Mouse (Mus musculus): ENCODE measurements at regions not wholly inside any gene's neighbourhood (a gene's known extent, or its start where the extent isn't known, plus 50 kb on each side); places are given as distances from the start of the nearest gene placed in this dataset.

DNA sequence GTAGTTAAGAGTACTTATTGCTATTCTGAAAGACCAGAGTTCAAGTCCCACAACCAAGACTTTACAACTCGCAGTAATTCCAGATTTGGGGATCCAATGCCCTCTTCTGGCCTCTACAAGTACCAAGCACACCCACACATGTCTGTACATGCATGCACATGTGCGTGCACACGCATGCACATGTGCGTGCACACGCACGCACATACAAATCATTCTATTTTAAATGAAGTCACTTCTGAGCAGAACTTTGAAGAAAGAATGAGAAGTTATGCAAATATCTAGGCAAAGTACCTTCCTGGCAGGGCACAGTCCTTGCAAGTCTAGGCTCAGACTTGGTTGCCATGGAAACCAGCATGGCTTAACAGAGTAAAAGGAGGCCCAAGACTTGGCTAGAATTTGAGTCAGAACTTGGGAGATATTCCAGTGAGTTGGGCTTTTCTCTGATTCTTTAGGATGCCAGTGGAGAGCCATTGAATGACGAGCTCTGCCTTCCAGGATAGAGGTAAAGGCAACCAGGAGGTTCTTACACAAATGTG is 265.4 kb upstream of the Atp2b1 start:
- in situ Hi-C loops (cut with MboI, MseI) = loop anchor here (5.0 kb wide), 1 partner anchor 49 kb away; no protein-coding TSS in a partner anchor

DNA sequence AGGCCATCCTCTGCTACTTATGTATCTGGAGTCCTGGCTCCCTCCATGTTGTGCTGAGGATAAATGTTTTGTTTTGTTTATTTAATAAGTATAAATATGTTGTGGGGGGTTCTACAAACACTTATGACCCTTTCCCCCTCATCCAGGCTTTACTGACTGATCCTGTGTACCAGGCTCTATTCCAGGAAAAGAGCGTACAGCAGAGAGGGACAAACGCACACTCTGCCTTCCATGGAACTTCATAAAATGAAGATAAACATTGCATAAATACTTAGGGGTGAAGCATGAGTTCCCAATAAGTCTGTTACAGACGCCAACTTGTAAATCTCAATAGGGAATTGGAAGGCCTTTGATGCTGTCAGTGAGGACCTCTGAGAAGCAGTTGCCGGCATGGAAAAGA is 263.7 kb upstream of the Atp2b1 start:
- in situ Hi-C loops (cut with MboI, MseI) = no loop called here

DNA sequence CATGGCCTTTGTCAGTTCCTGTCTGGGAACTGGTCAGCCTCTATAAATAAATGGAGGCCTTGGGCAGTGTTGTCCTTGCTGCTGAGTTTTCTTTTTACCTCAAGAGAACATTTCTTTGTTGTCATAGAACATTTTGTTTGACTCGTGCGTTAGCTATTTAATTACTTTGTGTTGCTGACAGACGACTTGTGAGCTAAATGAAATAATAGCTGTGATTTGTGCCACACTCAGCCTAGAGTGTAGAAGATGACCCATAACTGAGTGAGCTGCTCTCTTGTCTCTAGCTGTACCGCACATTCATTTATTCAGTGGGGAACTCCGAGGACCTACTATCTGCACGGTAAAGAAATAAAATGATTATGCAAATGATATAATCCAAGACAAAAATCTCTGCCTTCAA is 263.1 kb upstream of the Atp2b1 start:
- in situ Hi-C loops (cut with MboI, MseI) = no loop called here

DNA sequence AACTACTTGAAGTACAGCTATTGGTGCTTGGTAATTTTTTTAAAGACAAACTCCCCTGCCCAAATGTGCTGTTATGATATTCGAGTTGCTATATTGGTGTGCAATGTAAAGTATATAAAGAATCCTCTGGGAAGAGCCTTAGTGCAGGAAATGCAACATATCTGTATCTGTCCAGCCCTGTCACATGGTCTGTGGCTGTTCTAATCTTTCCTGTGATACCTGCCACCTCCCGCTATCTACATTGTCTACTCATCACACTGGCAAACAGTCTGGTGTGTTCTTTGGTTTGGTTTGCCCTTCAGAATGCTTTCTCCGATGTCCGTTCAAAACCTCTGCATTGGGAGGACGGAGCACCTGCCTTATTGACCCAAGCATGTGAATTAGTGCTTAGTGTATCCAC is 262.6 kb upstream of the Atp2b1 start:
- in situ Hi-C loops (cut with MboI, MseI) = no loop called here

DNA sequence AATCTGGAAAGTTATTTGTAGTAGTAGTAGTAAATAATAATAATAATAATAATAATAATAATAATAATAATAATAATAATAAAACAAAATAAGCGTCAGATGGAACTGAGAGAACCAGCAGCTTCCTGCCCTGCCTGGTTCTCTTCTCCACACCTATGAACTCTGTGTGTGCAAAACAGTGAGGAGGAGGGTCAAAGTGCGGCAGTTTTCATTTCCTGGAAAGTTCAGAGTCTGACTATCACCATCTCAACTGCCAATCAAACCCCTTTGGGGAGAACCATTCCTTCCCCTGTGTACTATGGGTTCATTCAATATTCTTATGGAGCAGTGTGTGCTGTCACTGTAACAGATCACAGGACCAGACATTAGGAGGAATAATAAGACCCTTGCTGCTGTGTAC is 262.1 kb upstream of the Atp2b1 start:
- in situ Hi-C loops (cut with MboI, MseI) = no loop called here

DNA sequence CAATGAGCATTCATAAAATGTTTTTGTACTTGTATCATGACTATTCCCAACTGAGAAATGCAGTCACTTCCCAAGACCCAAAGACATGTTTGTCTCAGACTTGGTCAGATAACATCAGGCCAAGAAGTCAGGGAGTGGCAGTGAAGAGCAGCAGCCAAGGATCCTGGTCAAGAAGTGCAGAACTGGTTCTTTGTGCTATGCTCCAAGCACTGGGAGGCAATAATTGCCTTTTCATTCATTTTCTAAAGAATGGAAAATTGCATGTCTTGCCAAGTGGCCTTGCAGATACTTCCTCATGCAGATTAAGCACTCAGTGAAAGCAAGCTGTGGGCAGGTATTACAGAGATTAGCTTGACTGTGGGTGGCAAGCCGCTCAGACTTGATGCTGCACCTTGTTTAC is 253.5 kb upstream of the Atp2b1 start:
- in situ Hi-C loops (cut with MboI, MseI) = no loop called here

DNA sequence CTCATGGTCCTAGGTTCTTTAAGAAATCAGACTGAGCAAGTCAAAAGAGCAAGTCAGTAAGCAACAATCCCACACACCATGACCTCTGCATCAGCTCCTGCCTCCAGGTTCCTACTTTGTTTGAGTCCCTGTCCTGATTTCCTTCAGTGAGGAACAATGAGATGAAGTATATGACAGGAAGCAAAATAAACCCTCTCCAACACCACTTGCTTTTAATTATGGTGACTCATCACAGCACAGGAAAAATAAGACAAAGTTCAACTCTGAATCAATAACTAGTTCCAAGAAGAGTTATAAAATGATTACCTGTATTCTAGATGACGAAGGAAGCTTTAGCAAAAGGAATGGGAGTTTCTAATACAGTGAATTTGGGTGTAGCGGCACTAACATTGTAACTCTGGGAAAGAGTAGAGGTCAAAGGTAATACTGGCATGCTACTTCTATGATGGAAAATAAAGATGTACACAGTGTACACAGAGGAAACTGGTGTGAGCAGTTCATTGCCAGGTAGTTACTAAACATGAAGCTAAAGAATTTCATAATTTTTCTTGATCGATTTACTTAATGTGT is 248.2 kb upstream of the Atp2b1 start:
- in situ Hi-C loops (cut with MboI, MseI) = no loop called here

DNA sequence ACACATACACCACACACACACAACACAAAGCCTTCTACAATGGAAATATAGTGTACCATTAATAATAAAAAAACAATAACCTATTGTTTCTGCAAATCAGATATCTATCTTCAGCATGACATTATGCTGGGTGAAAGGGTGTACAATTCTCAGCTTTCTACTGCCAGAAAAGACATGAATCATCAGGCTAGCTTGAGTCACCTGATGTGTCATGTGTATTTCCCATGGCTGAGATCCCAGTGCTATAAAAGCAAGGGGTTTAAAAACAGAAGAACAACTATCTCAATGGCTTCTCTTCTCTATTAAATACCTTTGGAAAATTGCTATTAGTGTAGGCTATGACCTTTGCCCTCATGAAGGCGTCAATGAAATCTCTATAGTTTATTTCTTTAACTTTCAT is 246.5 kb upstream of the Atp2b1 start:
- in situ Hi-C loops (cut with MboI, MseI) = no loop called here

DNA sequence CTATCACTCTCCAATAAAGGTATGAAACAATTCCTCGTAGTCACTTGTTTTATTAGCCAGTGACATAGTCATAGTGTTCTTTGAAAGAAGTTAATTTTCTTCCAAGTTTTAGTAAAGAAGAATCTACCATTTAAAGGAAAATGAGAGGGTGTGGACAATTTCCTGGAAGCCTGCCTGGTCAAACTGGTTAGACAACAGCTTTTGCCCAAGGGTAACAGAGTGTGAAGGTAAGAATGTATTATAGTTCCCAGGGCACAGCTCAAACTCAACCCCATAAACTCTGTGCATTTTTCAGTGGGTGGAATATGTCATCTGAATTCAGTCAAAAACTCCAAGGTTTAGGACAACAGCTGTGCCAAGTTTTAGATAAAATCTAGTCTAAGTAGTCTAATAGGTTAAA is 240.1 kb upstream of the Atp2b1 start:
- in situ Hi-C loops (cut with MboI, MseI) = no loop called here

DNA sequence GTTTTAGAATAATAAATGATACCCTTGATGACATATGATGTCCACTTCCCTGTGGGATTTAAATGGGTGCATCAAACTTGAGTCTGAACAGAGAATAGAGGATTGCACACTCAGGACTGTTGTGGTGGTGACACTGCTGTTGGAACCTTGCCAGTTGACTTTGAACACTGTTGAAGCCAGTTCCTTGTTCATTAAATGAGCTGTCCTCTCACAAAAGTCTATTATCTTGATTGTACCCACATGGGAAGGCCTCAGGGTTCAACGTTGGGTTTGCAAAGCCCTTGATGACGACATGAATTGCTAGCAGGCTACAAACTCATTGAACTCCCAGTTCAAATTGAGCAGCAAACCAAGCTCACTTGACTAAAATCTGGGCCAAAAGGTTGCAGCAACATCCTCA is 237.3 kb upstream of the Atp2b1 start:
- in situ Hi-C loops (cut with MboI, MseI) = no loop called here

DNA sequence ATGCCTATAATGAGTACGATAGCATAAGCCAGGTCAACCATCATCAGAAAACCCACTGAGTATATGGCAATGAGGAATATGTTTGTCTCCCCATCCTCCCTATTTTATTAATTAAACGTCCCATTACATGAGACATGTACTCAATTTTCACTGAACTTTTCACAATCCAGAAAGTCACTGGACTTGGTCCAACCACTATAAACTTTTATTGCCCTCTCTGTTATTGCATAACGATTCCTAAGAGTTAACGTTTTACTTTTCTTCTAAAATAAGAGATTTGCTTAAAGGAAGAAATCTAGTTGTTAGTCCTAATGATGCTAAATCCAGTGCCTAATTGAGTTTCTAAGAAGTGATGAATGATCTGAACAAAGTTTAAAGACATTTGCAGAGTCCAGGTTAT is 236.0 kb upstream of the Atp2b1 start:
- in situ Hi-C loops (cut with MboI, MseI) = no loop called here

DNA sequence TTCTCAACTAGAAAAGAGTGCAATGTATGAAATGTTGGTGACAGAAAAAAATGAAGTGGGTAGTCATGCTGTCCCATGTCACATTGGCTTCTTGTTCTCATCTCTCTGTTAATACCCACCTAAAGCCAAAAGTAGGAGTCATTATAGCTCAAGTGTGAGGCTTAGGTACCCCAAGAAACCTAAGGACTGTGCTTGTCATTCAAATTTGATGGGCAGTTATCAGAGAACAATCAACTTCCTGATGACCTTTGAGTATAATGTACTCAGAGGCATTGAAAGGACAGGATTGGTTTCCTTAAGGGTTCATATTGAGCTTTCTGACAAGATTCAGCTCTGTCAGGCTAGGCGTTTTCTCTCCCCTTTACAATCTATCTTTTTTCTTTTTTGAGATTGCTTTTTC is 231.8 kb upstream of the Atp2b1 start:
- in situ Hi-C loops (cut with MboI, MseI) = no loop called here

DNA sequence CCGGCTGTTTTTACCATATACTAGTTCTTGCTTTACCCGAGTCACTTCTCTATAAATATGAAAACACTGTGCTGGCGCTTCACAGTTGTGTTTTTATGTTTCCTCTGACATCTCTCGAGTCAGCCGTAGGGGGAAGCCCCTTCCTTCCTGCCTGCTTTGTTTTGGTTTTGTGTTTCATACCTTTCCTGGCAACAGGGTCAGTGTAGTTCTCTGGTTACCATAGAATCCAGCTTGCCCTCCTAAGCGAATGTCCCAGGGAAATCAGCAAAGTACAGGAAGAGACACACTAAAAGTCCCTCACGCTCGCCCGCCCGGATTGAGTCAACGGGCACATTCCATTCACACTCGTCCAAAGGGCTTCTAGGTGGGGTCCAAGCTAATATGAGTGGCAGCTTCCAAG is 230.0 kb upstream of the Atp2b1 start:
- in situ Hi-C loops (cut with MboI, MseI) = no loop called here

DNA sequence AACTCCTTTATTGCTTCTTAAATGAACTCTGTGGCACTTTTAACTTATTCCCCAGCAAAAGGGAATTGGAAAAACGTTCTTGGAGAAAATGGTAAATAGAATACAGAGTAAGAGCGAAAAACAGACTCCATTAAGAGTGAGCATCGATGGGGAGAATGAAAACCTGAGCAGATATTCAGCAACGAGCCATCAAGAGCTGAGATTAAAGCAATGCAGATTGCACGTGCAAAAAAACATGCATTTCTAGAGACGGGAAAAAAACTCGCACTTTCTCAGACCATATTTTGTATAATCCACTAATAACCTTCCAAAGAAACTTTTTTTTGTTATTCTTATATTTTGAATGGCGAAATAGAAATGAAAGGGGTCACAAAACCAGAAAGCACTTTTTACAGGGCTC is 229.5 kb upstream of the Atp2b1 start:
- in situ Hi-C loops (cut with MboI, MseI) = no loop called here

DNA sequence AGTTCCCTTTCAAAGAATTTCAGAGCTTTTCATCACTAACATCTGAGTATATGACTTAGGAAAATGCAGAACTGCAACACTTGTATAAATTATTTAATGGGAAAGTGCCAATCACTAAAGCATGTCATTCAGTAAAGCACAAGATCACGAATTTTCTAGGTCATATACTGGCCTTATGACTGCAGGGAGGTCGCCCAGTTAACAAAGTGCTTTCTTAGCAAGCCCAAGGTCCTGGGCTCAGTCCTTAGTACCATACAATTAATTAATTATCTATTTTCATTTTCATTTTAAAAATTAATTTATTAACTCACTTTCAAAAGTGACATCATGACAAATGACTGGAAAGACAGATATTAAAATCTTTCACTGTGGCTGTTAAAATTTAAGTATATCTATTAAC is 228.5 kb upstream of the Atp2b1 start:
- in situ Hi-C loops (cut with MboI, MseI) = no loop called here

DNA sequence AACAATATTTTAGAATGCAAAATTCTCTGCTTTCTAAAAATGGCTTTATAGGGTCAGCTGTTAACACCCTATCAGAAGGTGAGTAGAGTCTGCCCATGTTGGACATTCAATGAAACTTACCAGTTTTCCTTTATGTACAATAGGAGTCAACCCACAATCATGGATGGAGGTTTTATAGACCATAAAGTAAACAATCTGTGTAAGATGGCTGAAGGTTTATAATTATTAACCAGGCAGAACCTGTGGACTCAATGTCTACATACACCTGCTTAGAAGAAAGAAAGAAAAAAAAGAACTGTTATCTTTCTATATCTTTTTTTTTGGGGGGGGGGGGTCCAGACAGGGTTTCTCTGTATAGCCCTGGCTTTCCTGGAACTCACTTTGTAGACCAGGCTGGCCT is 227.8 kb upstream of the Atp2b1 start:
- in situ Hi-C loops (cut with MboI, MseI) = no loop called here

DNA sequence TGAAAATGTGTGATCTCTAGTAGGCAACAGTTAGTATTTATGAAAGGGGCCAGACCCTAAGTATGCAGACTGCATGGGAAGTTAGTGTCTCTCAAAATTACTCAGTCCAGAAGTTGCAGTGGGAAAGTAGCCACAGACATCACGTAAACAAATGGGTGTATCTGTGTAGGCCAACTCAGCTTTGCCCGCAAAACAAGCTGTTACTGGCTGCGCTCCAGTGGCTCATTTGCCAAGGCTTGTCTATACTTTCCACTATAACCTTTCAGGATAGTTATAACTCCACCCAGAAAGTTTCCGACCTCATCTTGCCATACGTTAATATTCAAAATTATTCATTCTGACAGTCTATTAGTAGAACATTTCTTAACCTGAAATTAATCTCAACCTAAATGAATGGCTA is 222.4 kb upstream of the Atp2b1 start:
- in situ Hi-C loops (cut with MboI, MseI) = no loop called here

DNA sequence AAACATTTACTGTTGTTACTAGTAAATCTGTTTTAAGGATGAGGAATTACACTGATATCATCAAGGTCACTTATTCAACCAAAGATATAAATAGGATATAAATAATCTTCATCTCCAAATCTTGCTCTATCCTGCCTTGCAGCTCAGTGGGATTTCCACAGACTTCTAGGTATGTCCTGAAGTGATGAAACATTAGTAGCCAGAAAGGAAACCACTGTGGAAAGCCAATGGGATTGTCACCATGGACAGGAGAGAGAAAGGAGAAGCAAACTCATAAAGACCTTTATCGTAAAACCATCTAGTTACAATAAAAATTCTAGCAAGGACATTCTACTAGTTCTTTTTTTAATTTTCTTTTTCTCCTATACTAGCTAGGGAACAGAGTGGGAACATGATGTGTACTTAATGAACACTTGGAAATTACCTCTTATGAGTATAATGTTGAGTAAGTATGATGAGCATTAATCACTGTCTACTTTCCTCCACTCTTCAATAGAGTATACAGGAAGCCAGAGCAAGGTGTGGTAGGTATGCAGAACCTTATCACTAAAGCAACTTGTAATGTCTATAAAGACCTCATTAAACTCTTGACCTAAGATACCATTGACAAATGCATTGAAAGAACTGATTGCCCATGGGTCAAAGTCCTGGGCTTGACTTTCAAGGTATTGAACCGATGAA is 219.4 kb upstream of the Atp2b1 start:
- in situ Hi-C loops (cut with MboI, MseI) = loop anchor here (5.0 kb wide), 1 partner anchor 48 kb away; no protein-coding TSS in a partner anchor

DNA sequence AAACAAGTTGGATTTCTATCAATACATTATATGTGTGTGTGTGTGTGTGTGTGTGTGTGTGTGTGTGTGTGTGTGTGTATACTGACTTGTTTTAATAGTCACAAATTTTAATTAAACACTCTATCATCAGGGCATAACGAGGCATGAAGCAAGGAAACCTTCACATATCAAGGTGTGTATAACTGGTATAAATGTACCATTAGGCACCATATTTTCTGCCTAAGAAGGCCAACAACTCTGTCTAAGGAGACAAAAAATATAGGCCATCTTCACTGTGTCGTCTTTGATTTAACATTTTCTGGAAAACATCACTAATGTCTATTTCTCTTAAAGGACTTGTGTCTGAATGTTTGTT is 218.9 kb upstream of the Atp2b1 start:
- in situ Hi-C loops (cut with MboI, MseI) = loop anchor here (5.0 kb wide), 1 partner anchor 48 kb away; no protein-coding TSS in a partner anchor

DNA sequence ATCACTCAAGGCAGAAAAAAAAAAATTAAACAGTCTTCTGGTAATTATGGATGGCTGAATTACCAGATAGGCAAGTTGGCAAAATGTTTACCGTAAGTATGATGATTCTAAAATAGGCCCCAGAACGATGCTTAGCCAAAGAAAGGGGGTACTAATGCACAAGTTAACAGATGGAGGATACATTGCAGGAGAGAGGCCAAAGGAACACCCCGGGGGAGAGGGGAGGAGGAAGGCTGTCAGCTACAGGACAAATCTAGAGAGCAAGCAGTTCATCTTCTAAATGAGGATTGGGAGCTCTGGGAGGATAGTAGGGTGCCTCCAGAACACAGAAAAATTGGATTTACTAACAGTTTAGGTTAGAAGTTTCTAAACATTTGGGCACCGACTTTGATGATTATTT is 216.3 kb upstream of the Atp2b1 start:
- in situ Hi-C loops (cut with MboI, MseI) = loop anchor here (5.0 kb wide), 1 partner anchor 51 kb away; no protein-coding TSS in a partner anchor

DNA sequence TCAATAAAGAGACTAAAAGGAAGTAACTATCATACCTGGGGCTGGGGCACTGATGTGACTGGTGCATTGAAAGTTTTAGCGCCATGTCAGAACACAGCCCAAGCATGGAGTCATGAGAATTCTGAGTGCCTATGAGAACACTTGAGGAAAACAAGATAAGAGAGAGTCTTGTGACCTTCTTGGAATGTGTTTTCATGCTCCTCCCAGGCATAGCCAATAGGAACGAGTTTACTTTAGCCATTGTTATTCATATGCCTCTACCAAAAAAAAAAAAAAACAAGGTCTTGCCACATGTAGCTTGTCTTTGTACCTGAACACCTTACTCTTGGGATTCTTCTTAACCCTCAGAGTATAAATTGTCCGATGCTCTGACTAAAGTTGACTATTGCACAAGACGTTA is 214.6 kb upstream of the Atp2b1 start:
- in situ Hi-C loops (cut with MboI, MseI) = loop anchor here (5.0 kb wide), 1 partner anchor 52 kb away; no protein-coding TSS in a partner anchor

DNA sequence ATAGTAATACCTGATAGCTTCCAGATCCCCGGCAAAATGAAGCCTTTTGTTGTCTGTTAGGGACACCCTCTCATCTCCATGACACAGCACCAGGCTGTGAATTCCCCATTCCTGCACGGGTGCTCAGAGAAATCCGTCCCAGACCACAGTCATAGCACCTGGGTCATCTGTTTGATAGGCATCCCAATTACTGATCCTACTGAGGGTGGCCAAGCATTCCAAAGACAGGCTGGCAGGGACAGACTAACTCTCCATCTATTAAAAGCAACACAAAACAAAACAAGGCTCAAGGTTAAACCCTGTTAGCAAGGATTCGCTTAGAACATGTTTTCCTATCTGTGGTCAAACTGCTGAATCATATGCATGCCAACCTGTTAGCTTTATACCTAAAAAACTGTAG is 213.8 kb upstream of the Atp2b1 start:
- in situ Hi-C loops (cut with MboI, MseI) = loop anchor here (10.0 kb wide), 1 partner anchor 1006 kb away; the partner anchor contains the start of gene Ccer1

DNA sequence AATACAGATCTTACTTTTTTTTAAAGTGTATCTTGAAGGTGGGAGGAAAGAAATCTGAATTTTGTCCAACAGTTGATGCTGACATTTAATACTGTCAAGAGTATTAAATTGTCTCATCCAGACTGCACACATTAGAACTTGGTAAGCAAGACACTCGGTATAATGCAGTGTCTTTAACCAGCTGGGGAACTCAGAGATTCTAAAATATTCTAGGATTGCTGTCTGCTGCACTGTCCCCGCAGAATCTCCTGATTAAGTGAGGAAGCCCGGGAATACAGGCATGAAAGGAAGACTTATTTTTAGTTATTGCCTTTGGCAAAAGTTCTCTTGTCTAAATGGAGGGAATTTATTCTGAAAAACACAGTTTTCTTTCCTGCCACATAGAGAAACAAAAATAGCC is 212.9 kb upstream of the Atp2b1 start:
- in situ Hi-C loops (cut with MboI, MseI) = loop anchor here (10.0 kb wide), 1 partner anchor 1006 kb away; the partner anchor contains the start of gene Ccer1
